Mouse (Mus musculus) heart, postnatal 0 days (tissue): ENCODE data around the gene Hecw2. TPM values are rescaled to one million over a fixed set of nuclear protein-coding genes. Genes with fewer than 3 reads are reported as not detected.
A peak's percentile ranks its signal among the peaks of the same experiment; 100 is the strongest.

ENCODE experiments used
- ATAC-seq: fragments of 200-750 bp; cut with Nextera tagmentation; 2 replicates; pipeline ENCODE4 v1.8.0; 2017; ENCODE audit warnings: low read depth, moderate number of reproducible peaks, moderate library complexity; ENCODE audit not compliant: insufficient read depth
- DNase-seq: peaks from one replicate; pipeline ENCODE4 v3.0.0-alpha.2; 2016; ENCODE audit warnings: low spot score
- H3K27ac ChIP-seq: fragments of 300-500 bp; sonication (generic); 2 replicates; pipeline ENCODE4 v1.5.1; 2014; ENCODE audit warnings: low read depth, mild to moderate bottlenecking
- H3K27me3 ChIP-seq: fragments of 300-500 bp; sonication (generic); 2 replicates; pipeline ENCODE4 v1.6.1; 2014; ENCODE audit warnings: low read length, mixed read lengths; ENCODE audit not compliant: control insufficient read depth, insufficient read depth
- H3K36me3 ChIP-seq: fragments of 300-500 bp; sonication (generic); replicated peaks from 2 replicates; pipeline ENCODE4 v1.6.1; 2014; ENCODE audit warnings: low read length, mixed read lengths; ENCODE audit not compliant: control insufficient read depth, insufficient read depth
- H3K4me1 ChIP-seq: fragments of 300-500 bp; sonication (generic); 2 replicates; pipeline ENCODE4 v1.6.1; 2014; ENCODE audit warnings: antibody characterized with exemption; ENCODE audit not compliant: control insufficient read depth, insufficient read depth
- H3K4me2 ChIP-seq: fragments of 300-500 bp; sonication (generic); 2 replicates; pipeline ENCODE4 v1.6.1; 2014; ENCODE audit warnings: low read depth, mild to moderate bottlenecking, low read length, moderate library complexity
- H3K4me3 ChIP-seq: fragments of 300-500 bp; sonication (generic); 2 replicates; pipeline ENCODE4 v1.5.1; 2014; ENCODE audit warnings: low read depth, low read length
- H3K9ac ChIP-seq: fragments of 300-500 bp; sonication (generic); replicated peaks from 2 replicates; pipeline ENCODE4 v1.6.1; 2014; ENCODE audit warnings: low read depth, low read length, mixed read lengths
- H3K9me3 ChIP-seq: fragments of 300-500 bp; sonication (generic); replicated peaks from 2 replicates; pipeline ENCODE4 v1.6.1; 2016; ENCODE audit warnings: low read length; ENCODE audit not compliant: control insufficient read depth
- CTCF ChIP-seq: IDR thresholded peaks from 2 replicates; pipeline ENCODE4 v1.5.1; 2016; ENCODE audit warnings: antibody characterized with exemption, control low read depth, low read depth
- EP300 ChIP-seq: IDR thresholded peaks from 2 replicates; pipeline ENCODE4 v1.6.1; 2016; ENCODE audit warnings: antibody characterized with exemption, low read depth
- WGBS: fragments of 180-500 bp; shearing (Covaris S2); extraction: QIAGEN DNeasy Blood & Tissue Kit; methylation state at CpG from one replicate; pipeline ENCODE4 v1.1.7; 2014; 5-methylcytosine and 5-hydroxymethylcytosine counted together
- polyA plus RNA-seq: library from polyadenylated mRNA; unstranded; fragments of >200 nt; fragmentation: Nextera tagmentation; extraction: Ambion mirVana; gene quantifications from 2 replicates; pipeline ENCODE4 v1.2.1, GENCODE M21; 2015
- total RNA-seq: library from RNA; depleted of rRNA; stranded (reverse); fragments of >200 nt; gene quantifications from 2 replicates; pipeline ENCODE4 v1.2.3, GENCODE M21; 2014; ENCODE audit warnings: low replicate concordance

The Hecw2 gene
- total and polyA plus RNA-seq, 2 experiments from 2014 or later = 3.6 to 9.0 TPM

GRCm38 (mm10) chr1:54039062-54039461 is 155.9 kb downstream of the Hecw2 start:
- peak; percentile 70 for TF ChIP-seq CTCF
- no peak for TF ChIP-seq EP300
- no peaks in the 10 kb centered on the region for H3K36me3 ChIP-seq
- no peak overlapping the region for H3K9ac ChIP-seq
- ATAC-seq (no peak), DNase-seq (peak; percentile 45)
- no peak overlapping the region for H3K27ac ChIP-seq
- H3K4me3 ChIP-seq = no peak overlapping the region
- H3K9me3 ChIP-seq = no peaks in the 10 kb centered on the region
- no peaks in the 10 kb centered on the region for H3K27me3 ChIP-seq
- no peak overlapping the region for H3K4me2 ChIP-seq
- H3K4me1 ChIP-seq = 0 out of 2 replicates have a peak, but pooled peaks cover 6% of the 10 kb centered on the region
- 31% methylated on average over 2 of the region's 2 CpGs for whole genome bisulfite sequencing

DNA sequence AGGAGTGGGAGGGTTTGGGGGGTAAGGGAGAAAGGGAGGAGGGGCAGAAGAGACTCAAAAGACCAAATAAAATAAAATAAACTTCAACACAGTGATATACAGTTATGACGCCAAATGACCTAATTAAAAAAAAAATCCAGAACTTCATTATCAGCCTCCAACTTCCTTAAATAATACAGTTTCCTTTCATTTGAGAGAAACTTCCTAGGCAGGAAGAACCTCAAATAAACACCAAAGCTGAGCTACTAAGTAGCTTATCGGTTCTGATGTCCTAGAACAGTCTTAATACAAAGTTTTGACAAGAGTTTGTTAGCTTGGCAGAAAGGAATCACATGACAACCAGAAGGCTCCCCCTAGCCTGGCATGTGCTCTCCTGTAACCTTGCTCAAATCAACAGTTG is 177.3 kb downstream of the Hecw2 start:
- Histone ChIP-seq H3K4me2 (no peak overlapping the region), H3K36me3 (no peaks in the 10 kb centered on the region), H3K4me1 (peaks cover 18% of the 10 kb centered on the region), H3K27ac (no peak overlapping the region), H3K9me3 (no peaks in the 10 kb centered on the region), H3K4me3 (no peak overlapping the region), H3K9ac (no peak overlapping the region), H3K27me3 (no peaks in the 10 kb centered on the region)
- WGBS = 43% methylated on average over 2 of the region's 2 CpGs
- ATAC-seq (peak; percentile 39; the same call in 1 of the 2 replicates), DNase-seq (no peak)
- no peak for TF ChIP-seq EP300
- no peak for TF ChIP-seq CTCF

DNA sequence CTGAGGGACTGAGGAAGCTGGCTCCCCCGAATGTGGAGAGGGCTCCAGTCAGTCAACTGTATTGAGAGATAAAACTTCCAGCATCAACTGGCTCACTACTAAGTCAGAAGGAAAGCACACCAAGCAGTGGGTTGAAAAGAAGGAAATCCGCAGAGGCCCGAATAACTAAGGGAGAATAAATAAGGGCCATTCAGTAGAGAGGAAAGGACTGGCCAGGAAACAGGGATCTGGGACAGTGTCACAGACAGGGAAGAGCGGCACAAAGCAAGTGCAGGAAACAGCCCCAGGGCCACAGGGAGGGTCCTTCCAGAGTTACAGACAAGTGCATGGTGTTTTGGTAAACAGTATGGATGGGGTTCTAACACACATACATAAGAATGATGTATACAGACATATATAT is 179.2 kb downstream of the Hecw2 start:
- no peak overlapping the region for H3K4me2 ChIP-seq
- peaks cover 18% of the 10 kb centered on the region for H3K4me1 ChIP-seq
- TF ChIP-seq CTCF (no peak), EP300 (no peak)
- WGBS = 53% methylated on average over 4 of the region's 4 CpGs
- H3K36me3 ChIP-seq = no peaks in the 10 kb centered on the region
- H3K9ac ChIP-seq = no peak overlapping the region
- H3K27me3 ChIP-seq = no peaks in the 10 kb centered on the region
- H3K9me3 ChIP-seq = no peaks in the 10 kb centered on the region
- DNase-seq (no peak), ATAC-seq (no peak)
- H3K27ac ChIP-seq = peak overlapping the region; percentile 53
- H3K4me3 ChIP-seq = no peak overlapping the region

DNA sequence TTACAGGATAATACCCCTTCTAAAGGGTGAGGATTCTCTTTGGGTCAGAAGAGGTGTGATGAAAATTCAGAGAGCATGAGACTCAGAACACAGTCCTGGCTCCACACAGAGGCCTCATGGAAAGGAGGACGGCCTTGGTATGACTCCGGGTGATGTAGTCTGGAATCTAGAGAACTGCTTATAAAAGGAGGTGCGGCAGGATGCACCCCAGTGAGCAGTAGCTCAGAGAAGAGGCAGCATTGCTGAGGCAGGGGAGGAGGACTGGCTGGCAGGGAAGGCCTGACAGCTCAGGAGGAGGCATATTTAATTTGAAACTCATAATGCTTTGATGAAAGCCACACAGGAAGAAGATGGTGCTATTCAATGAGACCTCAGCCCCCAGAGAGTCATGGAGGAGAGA is 182.6 kb downstream of the Hecw2 start:
- H3K9me3 ChIP-seq = no peaks in the 10 kb centered on the region
- TF ChIP-seq EP300 (no peak), CTCF (no peak)
- DNase-seq = no peak
- no peaks in the 10 kb centered on the region for H3K27me3 ChIP-seq
- ATAC-seq = no peak
- 53% methylated on average over 3 of the region's 3 CpGs for WGBS
- H3K9ac ChIP-seq = no peak overlapping the region
- H3K4me1 ChIP-seq = peaks cover 23% of the 10 kb centered on the region
- H3K4me3 ChIP-seq = no peak overlapping the region
- no peaks in the 10 kb centered on the region for H3K36me3 ChIP-seq
- no peak overlapping the region for H3K27ac ChIP-seq
- H3K4me2 ChIP-seq = no peak overlapping the region

DNA sequence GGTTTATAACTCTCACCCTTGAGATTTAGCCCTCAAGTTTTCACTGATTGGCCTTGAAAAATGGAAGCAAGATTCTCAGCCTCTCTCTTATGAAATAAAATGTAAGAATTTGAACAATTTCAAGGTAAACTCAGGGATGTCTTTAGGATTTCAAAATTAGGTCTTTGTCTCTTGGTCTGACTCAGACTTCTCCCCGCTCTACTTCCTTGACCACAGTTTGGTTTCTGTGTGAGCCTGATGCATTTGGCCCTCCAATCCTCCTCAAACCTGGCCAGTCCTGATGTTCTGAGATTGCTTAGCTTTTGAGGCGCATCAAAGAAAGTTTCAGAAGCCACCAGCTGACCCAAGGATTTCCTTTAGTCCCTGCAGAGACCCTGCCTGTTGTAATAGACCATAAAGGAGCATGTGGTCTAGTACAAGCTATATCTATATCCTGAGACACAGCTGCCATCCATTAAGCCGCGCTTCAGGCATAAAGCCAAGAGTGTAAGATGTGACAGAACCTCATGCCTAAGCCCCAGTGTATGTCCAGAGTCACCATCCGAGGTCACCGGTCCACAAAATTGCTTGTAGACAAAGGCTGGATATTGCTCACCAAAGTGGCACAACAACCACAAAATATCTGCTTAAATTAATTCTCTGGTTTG is 185.4 kb downstream of the Hecw2 start:
- 76% methylated on average over 6 of the region's 6 CpGs for WGBS

More for the DNA sequence above, 185.4 kb downstream of the Hecw2 start:
- H3K9me3 ChIP-seq = no peaks in the 10 kb centered on the region
- no peak overlapping the region for H3K27ac ChIP-seq
- no peak for TF ChIP-seq CTCF
- TF ChIP-seq EP300 = no peak
- no peak for DNase-seq
- no peaks in the 10 kb centered on the region for H3K36me3 ChIP-seq
- H3K4me3 ChIP-seq = no peak overlapping the region
- no peak for ATAC-seq
- no peak overlapping the region for H3K4me2 ChIP-seq
- no peak overlapping the region for H3K9ac ChIP-seq
- no peaks in the 10 kb centered on the region for H3K27me3 ChIP-seq
- H3K4me1 ChIP-seq = peaks cover 29% of the 10 kb centered on the region
